Mouse (Mus musculus): Measurements from ENCODE around the gene Ttll12. TPM values are rescaled to one million over a fixed set of nuclear protein-coding genes. Genes with fewer than 3 reads are reported as not detected.

Gene Ttll12
- polyA plus RNA-seq, 1 experiment from 2014 or later, result 45.9 TPM

DNA sequence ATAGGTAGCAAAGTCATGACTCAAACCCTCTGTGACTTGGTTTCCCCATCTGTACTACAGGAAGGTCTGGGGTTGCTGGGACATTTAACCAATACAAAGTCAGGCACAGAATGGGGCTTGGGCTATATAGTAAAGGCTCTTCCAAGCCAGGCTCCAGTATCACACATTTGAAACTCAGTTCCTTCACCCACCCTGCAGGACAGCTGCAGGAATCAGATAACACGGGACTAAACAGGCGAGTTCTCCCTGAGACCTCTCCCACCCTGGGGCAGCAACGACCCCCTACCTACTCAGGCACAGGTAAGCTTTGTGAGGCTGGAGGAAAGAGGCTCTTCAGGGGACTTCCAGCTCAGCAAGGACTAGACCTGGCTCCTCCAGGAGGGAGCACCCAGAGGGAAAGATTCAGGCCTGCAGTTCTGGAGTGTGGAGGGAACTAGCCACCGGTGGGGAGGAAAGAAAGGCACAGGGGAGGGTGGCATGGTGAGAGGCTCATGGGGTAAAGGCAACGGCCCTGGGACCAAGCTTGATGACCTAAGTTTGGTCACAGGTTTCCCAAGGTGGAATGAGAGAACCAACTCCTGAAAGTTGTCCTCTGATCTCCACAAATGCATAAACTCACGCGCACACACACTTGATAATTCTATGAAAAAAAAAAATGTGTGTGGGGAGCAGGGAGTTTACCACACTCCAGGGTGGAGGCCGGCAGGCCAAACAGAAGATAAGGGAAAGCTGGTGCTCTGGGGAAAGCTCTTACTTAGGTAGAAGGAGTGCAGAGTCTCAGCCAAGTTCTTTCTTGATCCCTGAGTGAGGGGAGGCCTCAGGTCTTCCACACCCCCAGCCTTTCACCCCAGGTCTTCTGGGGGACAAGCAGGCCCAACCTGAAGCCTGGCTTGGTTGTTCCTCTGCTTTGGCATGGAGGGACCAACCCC lies 2.4 kb downstream of the Ttll12 start:
- Histone ChIP-seq H3K9ac (peak overlapping the region; percentile 33), H3K4me1 (peaks cover 22% of the 10 kb centered on the region), H3K27ac (no peak overlapping the region), H3K36me3 (replicated peaks) (peaks cover 17% of the 10 kb centered on the region), H3K4me3 (replicated peaks) (no peak overlapping the region), H3K9me3 (no peaks in the 10 kb centered on the region), H3K4me2 (peak overlapping the region; percentile 93; the same call in 1 of the 2 replicates), H3K27me3 (no peaks in the 10 kb centered on the region)
- ATAC-seq (ENCODE audit: low FRiP score), result no peak
- WGBS, result 82% methylated on average over 8 of the region's 8 CpGs

DNA sequence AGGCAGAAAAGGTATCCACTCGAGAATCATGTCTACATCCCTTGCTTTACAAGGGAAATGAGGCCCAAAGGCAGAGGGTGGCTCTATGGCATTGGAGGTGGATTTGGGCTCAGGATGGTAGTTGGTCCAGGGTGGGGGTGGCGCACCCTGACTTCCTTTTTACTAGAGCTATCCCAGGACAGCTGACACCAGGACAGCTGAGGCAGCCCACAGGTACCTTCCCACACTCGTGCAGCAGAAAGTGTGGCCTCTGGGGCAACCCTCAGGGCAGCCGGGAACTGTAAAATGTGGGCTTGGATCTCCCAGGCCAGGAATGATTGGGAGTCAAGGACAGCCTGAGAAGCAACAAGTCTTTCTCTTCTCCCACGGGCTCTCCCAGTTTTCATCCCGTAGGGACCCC lies 3.2 kb downstream of the Ttll12 start:
- Histone ChIP-seq H3K27me3 (no peaks in the 10 kb centered on the region), H3K9ac (no peak overlapping the region), H3K27ac (no peak overlapping the region), H3K36me3 (replicated peaks) (peaks cover 25% of the 10 kb centered on the region), H3K4me3 (replicated peaks) (no peak overlapping the region), H3K4me2 (no peak overlapping the region), H3K4me1 (peaks cover 22% of the 10 kb centered on the region), H3K9me3 (no peaks in the 10 kb centered on the region)
- 96% methylated on average over 6 of the region's 6 CpGs for WGBS
- no peak for ATAC-seq (ENCODE audit: low FRiP score)

DNA sequence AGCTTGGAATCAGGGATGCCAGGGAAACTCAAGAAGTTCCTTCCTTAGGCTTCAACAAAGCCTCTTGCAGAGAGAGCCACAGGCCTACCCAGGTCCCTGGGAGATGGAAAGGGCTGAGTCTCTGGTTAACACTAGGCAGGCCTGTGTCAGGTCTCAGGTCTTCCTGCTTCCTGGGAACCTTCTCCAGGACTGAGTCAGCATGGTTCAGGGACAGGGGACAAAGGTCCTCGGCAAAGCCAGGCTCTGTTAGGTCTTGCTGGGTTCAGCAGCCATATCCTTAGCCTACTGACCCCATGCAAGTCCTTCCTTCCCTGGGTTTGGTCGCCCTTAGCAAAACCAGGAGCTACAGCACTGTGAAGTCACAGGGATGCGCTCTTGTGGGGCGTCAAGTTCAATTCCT lies 4.1 kb downstream of the Ttll12 start:
- Histone ChIP-seq H3K36me3 (replicated peaks) (peaks cover 34% of the 10 kb centered on the region), H3K4me1 (peaks cover 22% of the 10 kb centered on the region), H3K27me3 (no peaks in the 10 kb centered on the region), H3K9ac (no peak overlapping the region), H3K9me3 (no peaks in the 10 kb centered on the region), H3K27ac (no peak overlapping the region), H3K4me3 (replicated peaks) (no peak overlapping the region), H3K4me2 (no peak overlapping the region)
- WGBS, result 93% methylated on average over 4 of the region's 4 CpGs
- no peak for ATAC-seq (ENCODE audit: low FRiP score)

DNA sequence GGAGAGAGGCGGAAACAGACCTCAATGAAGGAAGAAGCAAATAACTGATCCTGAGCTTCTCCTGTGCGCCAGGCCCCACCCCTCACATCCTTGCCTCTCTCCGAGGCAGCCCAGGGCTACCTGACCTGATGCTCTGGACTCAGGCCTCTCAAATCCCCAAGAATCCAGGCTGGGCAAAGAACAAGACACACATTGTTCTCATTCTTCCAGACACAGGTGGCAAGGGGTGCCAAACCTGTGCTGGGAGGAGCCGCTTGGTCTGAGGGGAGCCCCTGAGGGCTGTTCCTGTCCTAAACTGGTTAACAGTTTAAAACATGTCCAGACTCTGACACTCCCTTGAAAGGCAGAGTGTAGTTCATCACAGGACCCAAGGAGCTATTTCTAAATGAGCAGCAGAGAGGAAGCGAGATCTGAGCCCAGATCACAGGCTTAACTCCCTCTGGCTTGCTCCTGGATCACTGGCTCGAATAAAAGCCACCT lies 10.2 kb downstream of the Ttll12 start:
- no peak overlapping the region for H3K4me3 ChIP-seq (replicated peaks)
- H3K36me3 ChIP-seq (replicated peaks), result peaks cover 85% of the 10 kb centered on the region
- WGBS, result 89% methylated on average over 6 of the region's 6 CpGs
- H3K27me3 ChIP-seq, result no peaks in the 10 kb centered on the region
- no peaks in the 10 kb centered on the region for H3K9me3 ChIP-seq
- H3K27ac ChIP-seq, result no peak overlapping the region
- no peak overlapping the region for H3K4me2 ChIP-seq
- no peaks in the 10 kb centered on the region for H3K4me1 ChIP-seq
- H3K9ac ChIP-seq, result no peak overlapping the region
- ATAC-seq (ENCODE audit: low FRiP score), result no peak

DNA sequence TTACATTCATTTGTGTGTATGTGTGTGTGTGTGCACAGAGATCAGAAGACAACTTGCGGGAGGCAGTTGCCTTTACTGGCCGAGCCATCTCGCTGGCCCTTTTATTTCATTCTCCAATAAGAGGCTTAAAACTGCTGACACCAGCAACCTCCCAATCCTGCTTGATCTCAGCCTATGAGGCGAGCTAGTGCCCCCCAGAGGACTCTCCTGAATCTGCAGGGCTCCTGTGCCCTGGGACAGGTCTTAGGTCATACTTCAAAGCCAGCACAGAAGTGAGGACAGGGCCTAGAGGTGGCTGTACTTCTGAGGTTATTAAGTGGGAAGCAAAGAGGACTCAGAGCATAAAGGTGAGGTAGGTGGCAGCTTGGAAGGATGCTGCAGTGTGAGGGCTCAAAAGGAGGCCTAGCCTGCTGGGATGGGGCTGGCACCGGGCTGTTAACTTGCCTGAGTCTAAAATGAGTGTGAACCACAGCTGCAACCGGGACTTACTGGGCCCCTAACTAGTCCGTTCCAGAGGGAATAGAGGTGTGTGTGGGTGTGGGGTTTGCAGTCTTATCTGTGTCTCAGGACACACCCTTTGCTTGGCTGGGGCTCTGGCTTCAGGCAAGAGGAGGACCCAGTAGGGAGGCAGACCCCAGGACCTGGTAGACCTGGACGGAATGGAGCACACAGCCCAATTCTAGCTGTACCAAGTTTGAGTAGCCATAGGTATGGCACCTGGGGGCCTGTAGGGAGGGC lies 11.4 kb downstream of the Ttll12 start:
- Histone ChIP-seq H3K9ac (no peak overlapping the region), H3K4me1 (no peaks in the 10 kb centered on the region), H3K27me3 (no peaks in the 10 kb centered on the region), H3K36me3 (replicated peaks) (peaks cover 93% of the 10 kb centered on the region), H3K4me2 (no peak overlapping the region), H3K27ac (no peak overlapping the region), H3K4me3 (replicated peaks) (no peak overlapping the region), H3K9me3 (no peaks in the 10 kb centered on the region)
- ATAC-seq (ENCODE audit: low FRiP score), result no peak
- 62% methylated on average over 8 of the region's 8 CpGs for WGBS

DNA sequence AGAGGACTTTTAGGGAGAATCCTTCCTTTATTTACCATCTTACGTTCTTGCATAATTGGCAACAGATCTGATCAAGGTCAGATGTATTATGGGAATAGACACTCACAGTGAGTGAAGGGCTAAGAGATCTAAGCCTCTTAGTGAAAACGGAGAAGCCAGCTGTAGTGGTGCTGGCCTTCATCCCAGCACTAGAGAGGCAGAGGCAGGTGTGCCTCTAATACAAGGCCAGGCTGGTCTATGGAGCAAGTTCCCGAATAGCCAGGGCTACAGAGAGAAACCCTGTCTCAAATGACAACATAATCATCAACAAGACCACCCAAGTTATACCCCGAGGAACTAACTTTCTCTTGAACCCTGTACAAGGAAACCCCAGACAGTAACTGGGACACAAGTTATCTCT lies 12.0 kb downstream of the Ttll12 start:
- 81% methylated on average over 4 of the region's 4 CpGs for WGBS
- Histone ChIP-seq H3K36me3 (replicated peaks) (peaks cover 93% of the 10 kb centered on the region), H3K9ac (no peak overlapping the region), H3K4me3 (replicated peaks) (no peak overlapping the region), H3K9me3 (no peaks in the 10 kb centered on the region), H3K27ac (no peak overlapping the region), H3K4me1 (no peaks in the 10 kb centered on the region), H3K27me3 (no peaks in the 10 kb centered on the region), H3K4me2 (no peak overlapping the region)
- no peak for ATAC-seq (ENCODE audit: low FRiP score)

DNA sequence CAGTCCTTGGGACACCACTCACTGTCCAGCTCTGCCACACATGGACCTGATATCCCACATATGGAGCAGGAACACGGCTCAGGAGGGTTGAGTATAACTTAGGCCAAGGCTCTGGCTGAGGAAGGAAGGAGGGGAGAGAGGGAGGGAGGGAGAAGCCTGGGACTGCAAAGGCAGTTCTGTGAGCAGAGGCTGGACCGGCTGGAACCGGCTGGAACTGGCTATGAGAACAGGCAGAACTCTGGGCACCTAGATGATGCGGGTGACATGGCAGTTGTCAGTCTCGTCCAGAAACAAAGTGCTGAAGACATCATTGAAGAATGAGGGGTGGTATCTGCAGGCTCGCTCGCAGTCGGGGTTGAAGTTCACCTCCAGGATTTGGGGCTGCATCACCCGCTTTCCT lies 18.3 kb downstream of the Ttll12 start:
- Histone ChIP-seq H3K36me3 (replicated peaks) (peaks cover 73% of the 10 kb centered on the region), H3K4me3 (replicated peaks) (no peak overlapping the region), H3K4me1 (no peaks in the 10 kb centered on the region), H3K9ac (no peak overlapping the region), H3K9me3 (no peaks in the 10 kb centered on the region), H3K27me3 (no peaks in the 10 kb centered on the region), H3K4me2 (no peak overlapping the region), H3K27ac (no peak overlapping the region)
- WGBS, result 93% methylated on average over 9 of the region's 9 CpGs
- ATAC-seq (ENCODE audit: low FRiP score), result no peak

DNA sequence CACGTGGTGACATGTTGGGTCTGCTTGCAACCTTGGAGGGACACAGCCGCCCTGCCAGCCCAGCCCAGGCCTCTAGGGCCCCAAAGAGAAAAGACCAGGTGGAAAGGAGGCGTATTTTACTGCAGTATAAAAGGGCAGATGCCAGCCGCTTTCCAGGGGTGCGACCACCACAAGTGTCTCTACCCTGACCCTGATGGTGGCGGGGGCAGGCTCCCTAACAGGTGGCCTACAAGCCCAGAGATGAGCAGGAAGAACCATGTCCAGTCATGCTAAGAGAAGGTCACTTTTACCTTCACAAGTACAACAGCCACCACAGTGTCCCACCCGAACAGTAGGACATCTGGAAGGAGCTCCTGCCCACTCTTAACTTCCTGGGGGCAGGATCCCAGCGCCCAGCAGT lies 19.4 kb downstream of the Ttll12 start:
- Histone ChIP-seq H3K9me3 (no peaks in the 10 kb centered on the region), H3K27ac (no peak overlapping the region), H3K4me3 (replicated peaks) (no peak overlapping the region), H3K4me1 (no peaks in the 10 kb centered on the region), H3K9ac (no peak overlapping the region), H3K36me3 (replicated peaks) (peaks cover 62% of the 10 kb centered on the region), H3K4me2 (no peak overlapping the region), H3K27me3 (no peaks in the 10 kb centered on the region)
- WGBS, result 95% methylated on average over 8 of the region's 8 CpGs
- ATAC-seq (ENCODE audit: low FRiP score), result no peak

DNA sequence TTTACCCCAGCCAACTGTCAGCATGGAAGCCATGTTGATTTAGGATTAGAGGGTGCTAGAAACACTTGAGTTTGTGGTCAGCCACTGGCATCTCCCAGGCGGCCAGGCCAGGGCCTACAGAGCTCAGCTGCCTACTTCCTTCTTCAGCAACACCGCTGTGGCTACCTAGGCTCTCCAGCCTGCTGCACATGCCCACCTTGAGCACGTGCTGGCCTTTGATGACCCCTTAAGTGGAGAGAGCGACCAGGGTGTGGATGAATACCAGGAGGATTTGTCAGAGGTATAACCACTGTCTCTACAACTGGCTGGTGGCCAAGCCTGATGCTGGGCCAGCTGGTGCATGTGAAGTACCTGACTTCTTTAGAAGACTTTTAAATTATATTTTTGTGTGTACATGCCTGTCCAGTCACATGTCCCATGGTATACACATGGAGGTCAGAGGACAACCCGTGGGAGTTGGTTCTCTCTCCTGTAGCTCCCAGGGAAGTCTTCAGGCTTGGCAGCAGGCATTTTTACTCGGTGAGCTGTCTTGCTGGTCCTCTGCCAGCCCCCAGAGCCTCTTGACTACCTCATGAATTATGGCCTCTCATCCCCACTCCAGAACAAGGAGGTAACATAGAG lies 20.1 kb downstream of the Ttll12 start:
- WGBS, result 86% methylated on average over 6 of the region's 6 CpGs
- Histone ChIP-seq H3K36me3 (replicated peaks) (peaks cover 55% of the 10 kb centered on the region), H3K27me3 (no peaks in the 10 kb centered on the region), H3K4me2 (no peak overlapping the region), H3K27ac (no peak overlapping the region), H3K4me1 (no peaks in the 10 kb centered on the region), H3K9ac (no peak overlapping the region), H3K4me3 (replicated peaks) (no peak overlapping the region), H3K9me3 (no peaks in the 10 kb centered on the region)
- no peak for ATAC-seq (ENCODE audit: low FRiP score)

DNA sequence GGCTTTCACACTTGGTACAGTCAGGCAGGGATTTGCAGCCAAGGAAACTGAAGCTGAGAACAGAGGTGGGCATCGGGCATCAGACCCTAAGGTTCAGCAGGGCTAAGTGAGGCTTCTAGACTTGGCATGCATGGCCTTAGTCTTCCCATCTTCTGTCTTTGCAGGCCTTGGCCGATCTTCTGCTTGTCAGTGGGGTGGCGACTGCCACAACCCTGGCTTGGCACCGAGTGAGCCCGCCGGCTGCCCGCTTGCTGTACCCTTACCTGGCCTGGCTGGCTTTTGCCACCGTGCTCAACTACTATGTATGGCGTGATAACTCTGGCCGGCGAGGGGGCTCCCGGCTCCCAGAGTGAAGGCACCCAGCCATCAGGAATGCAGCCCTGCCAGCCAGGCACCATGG lies 21.4 kb downstream of the Ttll12 start:
- Histone ChIP-seq H3K4me1 (no peaks in the 10 kb centered on the region), H3K27ac (no peak overlapping the region), H3K9me3 (no peaks in the 10 kb centered on the region), H3K36me3 (replicated peaks) (peaks cover 44% of the 10 kb centered on the region), H3K4me2 (no peak overlapping the region), H3K4me3 (replicated peaks) (no peak overlapping the region), H3K9ac (no peak overlapping the region), H3K27me3 (no peaks in the 10 kb centered on the region)
- WGBS, result 99% methylated on average over 12 of the region's 12 CpGs
- no peak for ATAC-seq (ENCODE audit: low FRiP score)

DNA sequence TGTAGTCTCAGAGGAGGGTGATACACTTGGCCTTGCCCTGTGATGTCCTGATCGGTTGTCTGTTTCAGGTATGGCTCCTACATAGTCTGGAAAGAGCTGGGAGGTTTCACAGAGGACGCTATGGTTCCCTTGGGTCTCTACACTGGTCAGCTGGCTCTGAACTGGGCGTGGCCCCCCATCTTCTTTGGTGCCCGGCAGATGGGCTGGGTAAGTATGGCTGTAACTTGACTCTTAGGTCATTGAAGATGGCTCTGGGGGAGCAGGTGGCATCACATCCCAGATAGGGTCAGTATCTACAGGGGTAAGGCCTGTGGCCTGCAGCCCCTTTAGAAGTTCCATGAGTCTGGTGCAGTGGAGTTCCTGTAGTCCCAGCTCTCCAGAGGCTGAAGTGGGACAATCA lies 22.8 kb downstream of the Ttll12 start:
- no peak overlapping the region for H3K27ac ChIP-seq
- H3K27me3 ChIP-seq, result no peaks in the 10 kb centered on the region
- WGBS, result 89% methylated on average over 4 of the region's 4 CpGs
- no peaks in the 10 kb centered on the region for H3K9me3 ChIP-seq
- ATAC-seq (ENCODE audit: low FRiP score), result no peak
- no peak overlapping the region for H3K9ac ChIP-seq
- H3K4me3 ChIP-seq (replicated peaks), result no peak overlapping the region
- H3K4me1 ChIP-seq, result no peaks in the 10 kb centered on the region
- no peak overlapping the region for H3K4me2 ChIP-seq
- peaks cover 29% of the 10 kb centered on the region for H3K36me3 ChIP-seq (replicated peaks)

DNA sequence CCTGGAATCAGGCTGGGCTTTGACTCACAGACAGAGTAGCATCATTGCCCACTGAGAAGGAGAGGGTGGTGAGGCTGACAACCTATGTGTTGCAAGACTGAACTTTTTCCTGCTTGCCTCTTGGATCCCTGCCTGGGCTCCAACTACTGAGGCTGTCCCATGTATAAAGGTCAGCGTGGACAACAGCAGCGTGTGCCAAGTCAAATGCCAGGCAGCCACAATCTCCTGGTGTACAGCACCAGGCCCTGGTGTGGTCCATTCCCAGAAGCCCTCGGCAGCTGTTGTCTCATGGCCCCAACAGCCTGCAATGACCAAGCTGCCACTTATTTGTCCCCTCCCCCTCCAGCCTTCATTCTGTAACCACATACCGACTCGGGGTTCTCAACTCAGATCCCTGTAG lies 23.3 kb downstream of the Ttll12 start:
- ATAC-seq (ENCODE audit: low FRiP score), result no peak
- no peaks in the 10 kb centered on the region for H3K4me1 ChIP-seq
- 92% methylated on average over 5 of the region's 5 CpGs for WGBS
- H3K27me3 ChIP-seq, result no peaks in the 10 kb centered on the region
- no peak overlapping the region for H3K4me3 ChIP-seq (replicated peaks)
- no peak overlapping the region for H3K4me2 ChIP-seq
- peaks cover 24% of the 10 kb centered on the region for H3K36me3 ChIP-seq (replicated peaks)
- H3K9ac ChIP-seq, result no peak overlapping the region
- no peaks in the 10 kb centered on the region for H3K9me3 ChIP-seq
- no peak overlapping the region for H3K27ac ChIP-seq

Measured in forebrain, embryonic 12.5 days (tissue).